ENCODE assay signal across 8 mouse cellular contexts in the genomic region with DNA sequence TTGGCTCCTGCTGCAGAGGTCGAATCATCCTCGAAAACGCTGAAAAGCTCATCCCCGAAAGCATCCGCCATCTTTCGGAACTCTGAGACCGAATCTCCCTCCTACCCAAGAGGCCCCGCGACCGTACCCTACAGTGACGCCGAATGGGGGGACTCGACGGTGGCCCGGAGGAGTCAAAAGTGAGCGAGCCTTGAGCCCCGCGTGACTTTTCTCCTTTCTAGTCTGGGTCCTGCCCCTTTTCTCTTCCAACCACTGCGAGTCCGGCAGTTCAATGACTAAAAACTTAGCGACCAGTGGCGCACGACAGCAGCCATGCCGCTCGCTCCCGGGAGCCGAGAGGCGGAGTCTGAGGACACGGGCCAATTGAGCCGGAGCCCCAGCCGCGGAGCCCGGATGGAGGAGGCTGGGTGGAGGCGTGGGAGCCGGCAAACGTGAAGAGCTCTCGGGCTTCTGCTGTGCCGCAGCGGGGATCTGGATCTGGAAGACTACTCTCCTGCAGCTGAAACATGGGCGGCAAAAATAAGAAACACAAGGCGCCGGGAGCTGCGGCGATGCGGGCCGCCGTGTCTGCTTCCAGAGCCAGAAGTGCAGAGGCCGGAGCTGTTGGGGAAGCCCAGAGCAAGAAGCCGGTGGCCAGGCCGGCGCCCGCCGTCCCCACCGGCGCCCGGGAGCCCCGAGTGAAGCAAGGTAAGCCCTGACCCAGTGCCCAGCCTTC. TPM values are rescaled to one million over a fixed set of nuclear protein-coding genes. Genes with fewer than 3 reads are reported as not detected.
A peak's percentile ranks its signal among the peaks of the same experiment; 100 is the strongest.
DNase-seq lines count a peak whose midpoint lies in the region; ATAC-seq lines count a peak whose summit lies in the region.

Mtrex (minus strand) TSS at position 112 of the 715 bp plus-strand sequence.
Dhx29 (plus strand) TSS at position 168 of the 715 bp plus-strand sequence.

- H3K27me3 ChIP-seq in hindbrain, embryonic 15.5 days, result no peaks in the 10 kb centered on the region

- DNase-seq in T-cell, adult 2 months (ENCODE audit: low spot score), result peak; percentile 97
- peak; percentile 100 for DNase-seq in cerebellum, postnatal 36 days
- peak; percentile 99 to 100 for DNase-seq in frontal cortex, postnatal 36 days (ENCODE audit: low spot score in 2 of 2)
- DNase-seq in left cerebral cortex, adult 11 months (ENCODE audit: low spot score), result peak; percentile 97
- peak; percentile 99 for DNase-seq in lung, postnatal 4 days
- DNase-seq in retina, postnatal 7 days (ENCODE audit: low read depth, low spot score), result peak; percentile 98
- DNase-seq in urinary bladder, adult 2 months (ENCODE audit: low spot score), result peak; percentile 99

- H3K9ac ChIP-seq in hindbrain, embryonic 15.5 days, result peak within 1 kb of the TSS; percentile 76

- H3K9me3 ChIP-seq in hindbrain, embryonic 15.5 days, result no peaks in the 10 kb centered on the region

- peaks cover 26% of the 10 kb centered on the region for H3K4me1 ChIP-seq in hindbrain, embryonic 15.5 days (replicated peaks)

- peaks cover 14% of the 10 kb centered on the region for H3K36me3 ChIP-seq in hindbrain, embryonic 15.5 days

- H3K4me3 ChIP-seq in hindbrain, embryonic 15.5 days, result peak within 1 kb of the TSS; percentile 66

- H3K4me2 ChIP-seq in hindbrain, embryonic 15.5 days, result peak within 1 kb of the TSS; percentile 64

- ATAC-seq in hindbrain, embryonic 15.5 days (ENCODE audit: low FRiP score, low read depth), result peak; percentile 100

- H3K27ac ChIP-seq in hindbrain, embryonic 15.5 days (replicated peaks), result peak within 1 kb of the TSS; percentile 84

- under 1% methylated on average over 57 of the region's 57 CpGs for WGBS in hindbrain, embryonic 15.5 days

RNA-seq across cellular contexts. Expression of gene Mtrex, which starts in this region (rescaled TPM):
- 56.3 and 57.5 TPM in 2 replicates for polyA plus RNA-seq in hindbrain, embryonic 15.5 days (2015; fragmentation: Nextera tagmentation; extraction: Ambion mirVana)
- 35.2 and 36.1 TPM in 2 replicates for polyA plus RNA-seq in urinary bladder, adult 2 months (2012; rRNA removed)

RNA-seq across cellular contexts. Expression of gene Dhx29, which starts in this region (rescaled TPM):
- 28.9 and 34.6 TPM in 2 replicates for polyA plus RNA-seq in hindbrain, embryonic 15.5 days (2015; fragmentation: Nextera tagmentation; extraction: Ambion mirVana)
- 9.8 and 10.6 TPM in 2 replicates for polyA plus RNA-seq in urinary bladder, adult 2 months (2012; rRNA removed)

Comparison
In these comparisons a context has a peak if more than half of its experiments do, and no peak if none do; other contexts are left out.
1. Peak in every context shown above with its lines: DNase-seq, ATAC-seq, H3K4me3 ChIP-seq and H3K27ac ChIP-seq.